17 mouse cellular contexts compared by ENCODE assay signal in the genomic region with DNA sequence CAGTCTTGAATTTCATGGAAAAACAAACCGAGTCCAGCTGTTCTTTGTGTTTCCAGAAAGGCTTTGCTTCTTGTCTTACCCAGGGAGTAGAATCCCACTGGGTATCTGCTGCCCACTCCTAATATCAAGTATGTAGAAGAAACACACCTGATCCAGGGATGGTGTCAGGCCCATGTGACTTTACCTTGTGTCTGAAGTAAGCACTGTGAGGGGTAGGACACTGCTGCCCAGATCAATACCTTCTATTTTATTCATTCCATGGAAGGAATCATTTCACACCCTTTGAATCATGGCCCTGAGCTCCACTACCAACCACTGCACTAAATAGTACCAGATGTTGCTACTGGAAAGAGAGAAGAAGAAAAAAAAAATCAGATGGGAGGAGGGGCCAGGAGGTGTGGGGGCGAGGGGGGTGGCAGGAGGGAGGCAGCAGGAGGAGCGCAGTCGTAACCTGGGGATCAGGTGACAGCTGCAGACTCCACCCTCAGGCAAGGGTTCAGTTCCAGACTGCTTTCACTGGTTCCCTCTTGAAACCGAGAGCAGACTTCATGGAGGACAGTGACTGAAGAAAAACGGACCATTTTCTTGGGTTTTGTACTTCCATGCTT. TPM values are rescaled to one million over a fixed set of nuclear protein-coding genes. Genes with fewer than 3 reads are reported as not detected.
DNase-seq lines count a peak whose midpoint lies in the region; ATAC-seq and TF ChIP-seq lines count a peak whose summit lies in the region.
"Had no signal": no experiment of that assay in that cellular context is flagged by ENCODE, and none has a peak within 500 bp of the region (broad histone marks: within the 10 kb centered on the region; RNA-seq: fewer than 3 reads in every experiment).

No protein-coding gene starts in this region.

- H3K4me2 ChIP-seq in embryonic facial prominence, embryonic 12.5 days (replicated peaks): no peak overlapping the region
- H3K4me2 ChIP-seq in limb, embryonic 13.5 days (replicated peaks): 0 out of 2 replicates have a peak overlapping the region, but pooled peaks have one; percentile 9
- no peak overlapping the region for H3K4me2 ChIP-seq in kidney, embryonic 15.5 days
- no peak overlapping the region for H3K4me2 ChIP-seq in liver, postnatal 0 days (ENCODE audit: low read depth, low read length)
- H3K4me2 ChIP-seq: heart, embryonic 15.5 days; liver, embryonic 13.5 days had no signal

- TF ChIP-seq EP300 in liver, postnatal 0 days (IDR thresholded peaks at IDR 0.05; ENCODE audit: low read depth): no peak

- no peaks in the 10 kb centered on the region for H3K27me3 ChIP-seq in embryonic facial prominence, embryonic 12.5 days
- no peaks in the 10 kb centered on the region for H3K27me3 ChIP-seq in limb, embryonic 13.5 days
- no peaks in the 10 kb centered on the region for H3K27me3 ChIP-seq in kidney, embryonic 15.5 days
- no peaks in the 10 kb centered on the region for H3K27me3 ChIP-seq in liver, postnatal 0 days (ENCODE audit: insufficient read depth, low read length)
- H3K27me3 ChIP-seq: heart, embryonic 15.5 days; liver, embryonic 13.5 days had no signal

- TF ChIP-seq CTCF in liver, postnatal 0 days (IDR thresholded peaks at IDR 0.05; ENCODE audit: low read depth): no peak

- H3K9me3 ChIP-seq in embryonic facial prominence, embryonic 12.5 days: no peaks in the 10 kb centered on the region
- H3K9me3 ChIP-seq in limb, embryonic 13.5 days: no peaks in the 10 kb centered on the region
- H3K9me3 ChIP-seq in kidney, embryonic 15.5 days (replicated peaks): no peaks in the 10 kb centered on the region
- no peaks in the 10 kb centered on the region for H3K9me3 ChIP-seq in liver, postnatal 0 days (ENCODE audit: low read length)
- H3K9me3 ChIP-seq: forebrain, embryonic 10.5 days; heart, embryonic 15.5 days; liver, embryonic 13.5 days had no signal

- peak overlapping the region; percentile 48; the same call in 1 of the 2 replicates for H3K27ac ChIP-seq in embryonic facial prominence, embryonic 12.5 days
- H3K27ac ChIP-seq in limb, embryonic 13.5 days: no peak overlapping the region; the same call in 1 of the 2 replicates
- H3K27ac ChIP-seq in kidney, embryonic 15.5 days: no peak overlapping the region
- no peak overlapping the region for H3K27ac ChIP-seq in liver, postnatal 0 days (ENCODE audit: low read depth)
- H3K27ac ChIP-seq: heart, embryonic 15.5 days; liver, embryonic 13.5 days; macrophage had no signal

- no peak overlapping the region for H3K4me3 ChIP-seq in embryonic facial prominence, embryonic 12.5 days
- H3K4me3 ChIP-seq in limb, embryonic 13.5 days: no peak overlapping the region
- no peak overlapping the region for H3K4me3 ChIP-seq in kidney, embryonic 15.5 days (replicated peaks)
- H3K4me3 ChIP-seq in liver, postnatal 0 days (ENCODE audit: low read depth, low read length): no peak overlapping the region
- H3K4me3 ChIP-seq: forebrain, embryonic 10.5 days; heart, embryonic 15.5 days; liver, embryonic 13.5 days had no signal

- peak; percentile 81 for DNase-seq in A20 (ENCODE audit: low read depth, low spot score)
- DNase-seq in left cerebral cortex, adult 8-10 months (ENCODE audit: low spot score in 2 of 2): no peak
- no peak for DNase-seq in left cerebral cortex, postnatal 10 days (ENCODE audit: extremely low spot score in 1 of 2, low spot score in 2 of 2)
- no peak for DNase-seq in liver, postnatal 0 days
- DNase-seq: adrenal gland, postnatal 36 days; cerebellum, adult 2 months; gastrocnemius, postnatal 25 days; liver, embryonic 13.5 days; retina, postnatal 1 day had no signal

- peaks cover 12% of the 10 kb centered on the region for H3K4me1 ChIP-seq in embryonic facial prominence, embryonic 12.5 days
- H3K4me1 ChIP-seq in limb, embryonic 13.5 days: peaks cover 36% of the 10 kb centered on the region
- peaks cover 19% of the 10 kb centered on the region for H3K4me1 ChIP-seq in kidney, embryonic 15.5 days
- peaks cover 5% of the 10 kb centered on the region; the same call in 1 of the 2 replicates for H3K4me1 ChIP-seq in liver, postnatal 0 days (ENCODE audit: insufficient read depth)

- no peaks in the 10 kb centered on the region for H3K36me3 ChIP-seq in embryonic facial prominence, embryonic 12.5 days
- H3K36me3 ChIP-seq in limb, embryonic 13.5 days: no peaks in the 10 kb centered on the region
- no peaks in the 10 kb centered on the region for H3K36me3 ChIP-seq in kidney, embryonic 15.5 days
- no peaks in the 10 kb centered on the region; the same call in 1 of the 2 replicates for H3K36me3 ChIP-seq in liver, postnatal 0 days (replicated peaks; ENCODE audit: insufficient read depth, low read length)
- H3K36me3 ChIP-seq: forebrain, embryonic 10.5 days; heart, embryonic 15.5 days; liver, embryonic 13.5 days had no signal

- no peak overlapping the region for H3K9ac ChIP-seq in embryonic facial prominence, embryonic 12.5 days
- H3K9ac ChIP-seq in limb, embryonic 13.5 days: no peak overlapping the region
- no peak overlapping the region for H3K9ac ChIP-seq in kidney, embryonic 15.5 days
- no peak overlapping the region for H3K9ac ChIP-seq in liver, postnatal 0 days (replicated peaks)
- H3K9ac ChIP-seq: heart, embryonic 15.5 days; liver, embryonic 13.5 days had no signal

- intact Hi-C loops in left cerebral cortex, postnatal 10 days (cut with DNase I): no loop called here

- peak; percentile 18 for ATAC-seq in CD4-positive, CD25-positive, alpha-beta regulatory T cell, adult 4 months
- ATAC-seq in embryonic facial prominence, embryonic 12.5 days (ENCODE audit: insufficient number of reproducible peaks, insufficient read depth, low FRiP score, low TSS enrichment): peak; percentile 82
- ATAC-seq in limb, embryonic 13.5 days (ENCODE audit: low FRiP score, low read depth): peak; percentile 67; the same call in 1 of the 2 replicates
- ATAC-seq in kidney, embryonic 15.5 days (replicated peaks; ENCODE audit: low FRiP score): no peak
- no peak for ATAC-seq in liver, postnatal 0 days
- ATAC-seq: intestine, postnatal 0 days had no signal

- WGBS in embryonic facial prominence, embryonic 12.5 days: 17% methylated on average over 6 of the region's 6 CpGs
- WGBS in limb, embryonic 13.5 days: 9% methylated on average over 6 of the region's 6 CpGs
- 53% methylated on average over 6 of the region's 6 CpGs for WGBS in kidney, embryonic 15.5 days
- WGBS in liver, postnatal 0 days (ENCODE audit: insufficient replicate concordance): 78% methylated on average over 6 of the region's 6 CpGs

RNA-seq across cellular contexts. Expression of a gene that starts 12.1 kb away (rescaled TPM):
- under 1 TPM in 1 of 2 experiments, not detected in 1; 0.94 TPM for polyA plus RNA-seq in CD4-positive, CD25-positive, alpha-beta regulatory T cell, adult 4 months (2017; shearing (Covaris generic))
- polyA plus RNA-seq in embryonic facial prominence, embryonic 12.5 days (2016; fragmentation: Nextera tagmentation; extraction: Ambion mirVana): 1.0 and 1.3 TPM in 2 replicates
- polyA plus RNA-seq in limb, embryonic 13.5 days (2015; fragmentation: Nextera tagmentation; extraction: Ambion mirVana): 1.8 and 2.4 TPM in 2 replicates
- under 1 TPM in 2 of 4 experiments, not detected in 2; 0.37 to 0.39 TPM for total RNA-seq in left cerebral cortex, adult 8-10 months (2022)
- 1.3 and 2.4 TPM in 2 replicates for polyA plus RNA-seq in kidney, embryonic 15.5 days (2015; fragmentation: Nextera tagmentation; extraction: Ambion mirVana)
- under 1 TPM; 0.36 TPM for total RNA-seq in left cerebral cortex, postnatal 10 days (2021)
- polyA plus RNA-seq in liver, postnatal 0 days (2015; fragmentation: Nextera tagmentation; extraction: Ambion mirVana): 2.0 and 2.4 TPM in 2 replicates

RNA-seq across cellular contexts. Expression of a gene that starts 33.1 kb away (rescaled TPM):
- 10 to 100 TPM; 17.7 to 21.3 TPM for polyA plus RNA-seq in CD4-positive, CD25-positive, alpha-beta regulatory T cell, adult 4 months (2017; shearing (Covaris generic))
- polyA plus RNA-seq in embryonic facial prominence, embryonic 12.5 days (2016; fragmentation: Nextera tagmentation; extraction: Ambion mirVana): 7.2 and 8.1 TPM in 2 replicates
- polyA plus RNA-seq in limb, embryonic 13.5 days (2015; fragmentation: Nextera tagmentation; extraction: Ambion mirVana): 13.2 and 13.4 TPM in 2 replicates
- 1 to 10 TPM; 5.5 to 7.1 (median 6.2) TPM for total RNA-seq in left cerebral cortex, adult 8-10 months (2022)
- polyA plus RNA-seq in kidney, embryonic 15.5 days (2015; fragmentation: Nextera tagmentation; extraction: Ambion mirVana): 5.8 and 6.3 TPM in 2 replicates
- total RNA-seq in left cerebral cortex, postnatal 10 days (2021): 1 to 10 TPM; 5.2 to 5.3 TPM
- 2.6 and 2.7 TPM in 2 replicates for polyA plus RNA-seq in liver, postnatal 0 days (2015; fragmentation: Nextera tagmentation; extraction: Ambion mirVana)

Comparison
In these comparisons a context has a peak if more than half of its experiments do, and no peak if none do; other contexts are left out.
1. ATAC-seq: peak in CD4-positive, CD25-positive, alpha-beta regulatory T cell, adult 4 months (single experiment), embryonic facial prominence, embryonic 12.5 days (single experiment) and limb, embryonic 13.5 days (single experiment); none in kidney, embryonic 15.5 days (single experiment) and liver, postnatal 0 days (single experiment).